Comparison of ENCODE assay signal across 10 mouse cellular contexts in the genomic region with DNA sequence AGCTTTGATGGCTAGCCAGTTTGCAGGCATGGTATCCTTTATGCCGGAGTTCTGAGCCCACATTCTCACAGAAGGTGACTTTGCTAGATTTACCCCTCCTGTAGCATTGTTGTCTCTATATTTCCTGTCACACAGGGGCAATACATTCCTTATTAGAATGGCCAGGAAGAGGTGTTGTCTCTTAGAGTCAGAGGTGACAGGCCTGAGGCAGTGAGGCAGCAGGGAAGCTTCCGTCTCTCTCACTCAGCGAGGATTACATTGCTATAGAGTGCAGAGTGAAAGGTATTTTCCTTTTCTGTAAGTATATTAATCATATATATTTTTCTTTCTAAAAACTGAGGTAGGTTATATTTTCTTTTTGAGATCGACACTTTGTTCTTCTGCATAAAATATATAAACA. TPM values are rescaled to one million over a fixed set of nuclear protein-coding genes. Genes with fewer than 3 reads are reported as not detected.
DNase-seq lines count a peak whose midpoint lies in the region; ATAC-seq lines count a peak whose summit lies in the region.
"Had no signal": no experiment of that assay in that cellular context is flagged by ENCODE, and none has a peak within 500 bp of the region (broad histone marks: within the 10 kb centered on the region; RNA-seq: fewer than 3 reads in every experiment).

No protein-coding gene starts in this region.

- H3K36me3 ChIP-seq in heart, embryonic 15.5 days: no peaks in the 10 kb centered on the region
- H3K36me3 ChIP-seq in midbrain, embryonic 14.5 days (ENCODE audit: control insufficient read depth, insufficient read depth, low read length): no peaks in the 10 kb centered on the region
- H3K36me3 ChIP-seq in midbrain, embryonic 13.5 days: no peaks in the 10 kb centered on the region
- H3K36me3 ChIP-seq in limb, embryonic 12.5 days: 0 out of 2 replicates have a peak, but pooled peaks cover 5% of the 10 kb centered on the region
- H3K36me3 ChIP-seq in stomach, embryonic 16.5 days (ENCODE audit: control insufficient read depth, insufficient read depth, low read length): no peaks in the 10 kb centered on the region

- H3K4me1 ChIP-seq in heart, embryonic 15.5 days (replicated peaks): peaks cover 64% of the 10 kb centered on the region
- H3K4me1 ChIP-seq in midbrain, embryonic 14.5 days (ENCODE audit: control insufficient read depth, insufficient read depth, low read length): peaks cover 7% of the 10 kb centered on the region; the same call in 1 of the 2 replicates
- peaks cover 26% of the 10 kb centered on the region for H3K4me1 ChIP-seq in midbrain, embryonic 13.5 days (replicated peaks)
- peaks cover 77% of the 10 kb centered on the region for H3K4me1 ChIP-seq in limb, embryonic 12.5 days (replicated peaks)
- H3K4me1 ChIP-seq in stomach, embryonic 16.5 days (ENCODE audit: control insufficient read depth, insufficient read depth, low read length): peaks cover 61% of the 10 kb centered on the region

- peak overlapping the region; percentile 43 for H3K4me2 ChIP-seq in heart, embryonic 15.5 days
- no peak overlapping the region for H3K4me2 ChIP-seq in midbrain, embryonic 14.5 days (ENCODE audit: low read length)
- H3K4me2 ChIP-seq in midbrain, embryonic 13.5 days (replicated peaks): no peak overlapping the region
- peak overlapping the region; percentile 35 for H3K4me2 ChIP-seq in limb, embryonic 12.5 days
- 0 out of 2 replicates have a peak overlapping the region, but pooled peaks have one; percentile 1 for H3K4me2 ChIP-seq in stomach, embryonic 16.5 days (ENCODE audit: low read depth, low read length)

- intact Hi-C loops in heart, postnatal 10 days (cut with DNase I): no loop called here

- H3K27ac ChIP-seq in heart, embryonic 15.5 days: peak overlapping the region; percentile 77
- H3K27ac ChIP-seq in midbrain, embryonic 14.5 days (replicated peaks; ENCODE audit: low read depth, low read length): peak overlapping the region; percentile 21
- no peak overlapping the region for H3K27ac ChIP-seq in midbrain, embryonic 13.5 days
- peak overlapping the region; percentile 81 for H3K27ac ChIP-seq in limb, embryonic 12.5 days
- H3K27ac ChIP-seq in stomach, embryonic 16.5 days (ENCODE audit: low read length): peak overlapping the region; percentile 28

- H3K27me3 ChIP-seq in heart, embryonic 15.5 days: no peaks in the 10 kb centered on the region
- no peaks in the 10 kb centered on the region for H3K27me3 ChIP-seq in midbrain, embryonic 14.5 days (ENCODE audit: control insufficient read depth, insufficient read depth, low read length)
- H3K27me3 ChIP-seq in midbrain, embryonic 13.5 days: no peaks in the 10 kb centered on the region
- H3K27me3 ChIP-seq in limb, embryonic 12.5 days: no peaks in the 10 kb centered on the region
- H3K27me3 ChIP-seq in stomach, embryonic 16.5 days (ENCODE audit: control insufficient read depth, insufficient read depth, low read length): no peaks in the 10 kb centered on the region

- ATAC-seq in heart, embryonic 15.5 days (replicated peaks; ENCODE audit: insufficient number of reproducible peaks, insufficient read depth, low FRiP score, low read depth): no peak
- ATAC-seq in midbrain, embryonic 14.5 days (ENCODE audit: low FRiP score, low TSS enrichment): no peak
- ATAC-seq in midbrain, embryonic 13.5 days: no peak
- ATAC-seq in limb, embryonic 12.5 days (ENCODE audit: insufficient number of reproducible peaks, insufficient read depth, low FRiP score, low TSS enrichment, low read depth): no peak
- no peak for ATAC-seq in stomach, embryonic 16.5 days (ENCODE audit: insufficient read depth, low FRiP score)

- peak overlapping the region; percentile 37; the same call in 1 of the 2 replicates for H3K9ac ChIP-seq in heart, embryonic 15.5 days
- no peak overlapping the region for H3K9ac ChIP-seq in midbrain, embryonic 14.5 days (replicated peaks; ENCODE audit: low read length)
- H3K9ac ChIP-seq in midbrain, embryonic 13.5 days (replicated peaks): no peak overlapping the region
- no peak overlapping the region for H3K9ac ChIP-seq in limb, embryonic 12.5 days (replicated peaks)
- H3K9ac ChIP-seq in stomach, embryonic 16.5 days (ENCODE audit: low read length): 0 out of 2 replicates have a peak overlapping the region, but pooled peaks have one; percentile 2

- DNase-seq in heart, postnatal 10 days: no peak
- DNase-seq in midbrain, embryonic 14.5 days: no peak
- no peak for DNase-seq in frontal cortex, postnatal 10 days (ENCODE audit: low spot score in 2 of 2)
- no peak for DNase-seq in thymus, postnatal 14 days
- DNase-seq: adrenal gland, postnatal 10 days; thymus, adult 2 months had no signal

- H3K4me3 ChIP-seq in heart, embryonic 15.5 days: no peak overlapping the region
- no peak overlapping the region for H3K4me3 ChIP-seq in midbrain, embryonic 14.5 days (replicated peaks; ENCODE audit: low read depth, low read length)
- H3K4me3 ChIP-seq in midbrain, embryonic 13.5 days (replicated peaks): no peak overlapping the region
- no peak overlapping the region for H3K4me3 ChIP-seq in limb, embryonic 12.5 days (replicated peaks)
- no peak overlapping the region for H3K4me3 ChIP-seq in stomach, embryonic 16.5 days (replicated peaks; ENCODE audit: low read length)

- no peaks in the 10 kb centered on the region for H3K9me3 ChIP-seq in heart, embryonic 15.5 days (replicated peaks)
- no peaks in the 10 kb centered on the region for H3K9me3 ChIP-seq in midbrain, embryonic 14.5 days (ENCODE audit: control insufficient read depth, low read length)
- H3K9me3 ChIP-seq in midbrain, embryonic 13.5 days: no peaks in the 10 kb centered on the region
- H3K9me3 ChIP-seq in limb, embryonic 12.5 days: peaks cover 7% of the 10 kb centered on the region; the same call in 1 of the 2 replicates
- no peaks in the 10 kb centered on the region for H3K9me3 ChIP-seq in stomach, embryonic 16.5 days (replicated peaks; ENCODE audit: control insufficient read depth, low read length)

- WGBS in heart, embryonic 15.5 days: 55% methylated on average over 4 of the region's 4 CpGs
- WGBS in midbrain, embryonic 14.5 days: 68% methylated on average over 4 of the region's 4 CpGs
- WGBS in midbrain, embryonic 13.5 days: 81% methylated on average over 4 of the region's 4 CpGs
- WGBS in limb, embryonic 12.5 days: 69% methylated on average over 4 of the region's 4 CpGs
- 66% methylated on average over 4 of the region's 4 CpGs for WGBS in stomach, embryonic 16.5 days

RNA-seq across cellular contexts. Expression of gene Cyth3, which starts 11.6 kb away (rescaled TPM):
- 49.9 and 57.6 TPM in 2 replicates for polyA plus RNA-seq in heart, embryonic 15.5 days (2015; fragmentation: Nextera tagmentation; extraction: Ambion mirVana)
- 100 to 1,000 TPM in 1 of 2 experiments, 10 to 100 TPM in 1; 87.2 to 125 TPM for total RNA-seq in heart, postnatal 10 days (2021)
- polyA plus RNA-seq in midbrain, embryonic 14.5 days (2014; fragmentation: Nextera tagmentation; extraction: Ambion mirVana): 34.5 and 38.0 TPM in 2 replicates
- polyA plus RNA-seq in midbrain, embryonic 13.5 days (2015; fragmentation: Nextera tagmentation; extraction: Ambion mirVana): 29.2 and 31.5 TPM in 2 replicates
- 53.2 and 55.5 TPM in 2 replicates for polyA plus RNA-seq in limb, embryonic 12.5 days (2016; fragmentation: Nextera tagmentation; extraction: Ambion mirVana)
- 61.8 and 74.0 TPM in 2 replicates for polyA plus RNA-seq in stomach, embryonic 16.5 days (2015; fragmentation: Nextera tagmentation; extraction: Ambion mirVana)

Comparison
In these comparisons a context has a peak if more than half of its experiments do, and no peak if none do; other contexts are left out.
1. H3K4me2 ChIP-seq: peak in heart, embryonic 15.5 days (single experiment), limb, embryonic 12.5 days (single experiment) and stomach, embryonic 16.5 days (single experiment); none in midbrain, embryonic 14.5 days (single experiment) and midbrain, embryonic 13.5 days (single experiment).
2. H3K9ac ChIP-seq: peak in heart, embryonic 15.5 days (single experiment) and stomach, embryonic 16.5 days (single experiment); none in midbrain, embryonic 14.5 days (single experiment), midbrain, embryonic 13.5 days (single experiment) and limb, embryonic 12.5 days (single experiment).